Mouse (Mus musculus) spleen, postnatal 36 days (tissue): Measurements from ENCODE around the gene Smoc1.

Source experiments
- DNase-seq, 2 experiments: peaks; one replicate each; pipeline ENCODE4 v3.0.0; 2022; ENCODE audit warnings: low spot score in 2 of 2, mixed read lengths in 1 of 2

Smoc1 gene

GRCm38 (mm10) chr12:81081031-81081430 lies 54.4 kb downstream of the Smoc1 start:
- DNase-seq, result no peak

- DNase-seq, result no peak
These were observed 56.5 kb downstream of the Smoc1 start for GRCm38 (mm10) chr12:81083146-81083545.

- DNase-seq, result no peak
These were observed 58.6 kb downstream of the Smoc1 start for GRCm38 (mm10) chr12:81085244-81085643.

- DNase-seq, result no peak
These were observed 61.5 kb downstream of the Smoc1 start for GRCm38 (mm10) chr12:81088131-81088530.

- no peak for DNase-seq
These were observed 65.0 kb downstream of the Smoc1 start for GRCm38 (mm10) chr12:81091641-81092040.

GRCm38 (mm10) chr12:81092641-81093040 lies 66.0 kb downstream of the Smoc1 start:
- DNase-seq, result no peak

GRCm38 (mm10) chr12:81093211-81093610 lies 66.6 kb downstream of the Smoc1 start:
- DNase-seq, result no peak

GRCm38 (mm10) chr12:81094766-81095405 lies 68.3 kb downstream of the Smoc1 start:
- no peak for DNase-seq

GRCm38 (mm10) chr12:81097267-81097666 lies 70.7 kb downstream of the Smoc1 start:
- DNase-seq, result no peak

GRCm38 (mm10) chr12:81097738-81098137 lies 71.1 kb downstream of the Smoc1 start:
- DNase-seq, result no peak

GRCm38 (mm10) chr12:81099161-81099560 lies 72.6 kb downstream of the Smoc1 start:
- DNase-seq, result no peak

GRCm38 (mm10) chr12:81101691-81102090 lies 75.1 kb downstream of the Smoc1 start:
- DNase-seq, result no peak

GRCm38 (mm10) chr12:81104546-81104945 lies 77.9 kb downstream of the Smoc1 start:
- no peak for DNase-seq

GRCm38 (mm10) chr12:81105721-81106633 lies 79.4 kb downstream of the Smoc1 start:
- DNase-seq, result no peak

GRCm38 (mm10) chr12:81107278-81108100 lies 80.9 kb downstream of the Smoc1 start:
- no peak for DNase-seq

- DNase-seq, result no peak
These were observed 82.0 kb downstream of the Smoc1 start for GRCm38 (mm10) chr12:81108600-81109011.

GRCm38 (mm10) chr12:81110006-81110405 lies 83.4 kb downstream of the Smoc1 start:
- no peak for DNase-seq

GRCm38 (mm10) chr12:81112321-81112720 lies 85.7 kb downstream of the Smoc1 start:
- DNase-seq, result no peak

- DNase-seq, result no peak
These were observed 93.7 kb downstream of the Smoc1 start for GRCm38 (mm10) chr12:81120301-81120700.

- DNase-seq, result no peak
These were observed 97.2 kb downstream of the Smoc1 start for GRCm38 (mm10) chr12:81123793-81124192.

GRCm38 (mm10) chr12:81126842-81127241 lies 100.2 kb downstream of the Smoc1 start:
- no peak for DNase-seq

GRCm38 (mm10) chr12:81128693-81129092 lies 102.1 kb downstream of the Smoc1 start:
- no peak for DNase-seq
